Mouse (Mus musculus) kidney, adult 2 months (tissue): ENCODE data around the gene Wdr59.

ENCODE experiments used
- CTCF ChIP-seq: fragments of 200-500 bp; conservative IDR thresholded peaks from 2 replicates; pipeline ENCODE4 v1.5.1; 2011; ENCODE audit warnings: low read depth, mild to moderate bottlenecking, control low read depth, low read length, moderate library complexity, mixed read lengths; ENCODE audit not compliant: insufficient read depth, insufficient read length
- POLR2A ChIP-seq: fragments of 200-500 bp; IDR thresholded peaks from one replicate; pipeline ENCODE4 v1.6.1; 2011; ENCODE audit warnings: low read depth, low read length, control low read depth

- TF ChIP-seq CTCF: no peak
- TF ChIP-seq POLR2A: no peak
Measured at GRCm38 (mm10) chr8:111569926-111570325, 48.0 kb upstream of the Wdr59 start.
